Mouse (Mus musculus) lung, postnatal 25 days (tissue): Measurements from ENCODE around the gene Zbtb8a.
"Not testable (repeated sequence)": the region's sequence is repeated elsewhere in the genome, so short reads cannot be mapped to it uniquely, and the experiment has no call there.

Experiments
- DNase-seq: peaks from one replicate; pipeline ENCODE4 v3.0.0; 2022; ENCODE audit warnings: low spot score

Gene Zbtb8a

DNA sequence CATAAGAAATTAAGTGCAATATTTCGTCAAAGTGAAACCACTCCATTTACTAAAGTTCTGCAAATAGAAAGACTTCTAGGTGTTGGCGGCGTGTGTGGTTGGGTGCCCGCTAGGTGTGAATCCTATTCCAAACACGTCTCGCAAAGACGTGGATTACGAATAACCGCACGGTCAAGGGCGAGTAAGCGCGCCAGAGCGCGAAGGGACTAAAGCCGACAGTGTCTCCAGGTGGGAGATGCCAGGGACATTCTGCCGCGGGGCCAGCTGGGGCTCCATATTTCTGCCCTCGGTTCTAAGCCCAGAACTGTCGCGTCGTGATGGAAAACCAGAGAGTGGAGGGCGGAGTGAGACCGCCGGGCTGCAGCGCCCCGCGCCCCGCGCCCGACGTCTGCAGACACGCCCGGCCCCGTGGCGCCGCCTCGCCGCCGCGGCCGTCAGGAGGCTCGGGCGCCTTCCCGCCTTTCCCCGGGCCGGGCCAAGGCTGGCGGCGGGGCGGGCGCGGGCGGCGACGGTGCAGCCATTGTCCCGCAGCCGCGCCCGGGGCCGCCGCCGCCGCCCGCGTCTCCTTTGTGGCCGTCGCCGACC, 863 bp downstream of the Zbtb8a start:
- peak; percentile 38 for DNase-seq

DNA sequence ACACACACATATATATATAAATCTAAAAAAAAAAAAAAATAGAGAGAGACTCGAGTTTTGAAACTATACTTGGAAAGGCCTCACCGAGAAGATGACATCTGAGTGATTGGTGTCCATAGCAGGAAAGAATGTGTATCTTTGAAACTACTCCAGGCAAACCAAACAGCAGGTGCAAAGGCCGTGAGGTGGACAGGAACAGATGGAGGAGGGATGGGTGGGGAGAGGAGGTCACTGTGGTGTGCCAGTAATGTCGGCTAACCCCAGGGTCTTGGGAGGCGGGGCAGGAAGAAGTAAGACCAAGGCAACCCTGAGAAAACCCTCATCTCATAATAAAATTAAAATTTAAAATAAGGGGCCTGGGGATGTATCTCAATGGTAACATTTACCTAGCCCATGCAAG, 2.1 kb downstream of the Zbtb8a start:
- DNase-seq, result no peak

GRCm38 (mm10) chr4:129375000-129375399, 2.9 kb downstream of the Zbtb8a start:
- no peak for DNase-seq

DNA sequence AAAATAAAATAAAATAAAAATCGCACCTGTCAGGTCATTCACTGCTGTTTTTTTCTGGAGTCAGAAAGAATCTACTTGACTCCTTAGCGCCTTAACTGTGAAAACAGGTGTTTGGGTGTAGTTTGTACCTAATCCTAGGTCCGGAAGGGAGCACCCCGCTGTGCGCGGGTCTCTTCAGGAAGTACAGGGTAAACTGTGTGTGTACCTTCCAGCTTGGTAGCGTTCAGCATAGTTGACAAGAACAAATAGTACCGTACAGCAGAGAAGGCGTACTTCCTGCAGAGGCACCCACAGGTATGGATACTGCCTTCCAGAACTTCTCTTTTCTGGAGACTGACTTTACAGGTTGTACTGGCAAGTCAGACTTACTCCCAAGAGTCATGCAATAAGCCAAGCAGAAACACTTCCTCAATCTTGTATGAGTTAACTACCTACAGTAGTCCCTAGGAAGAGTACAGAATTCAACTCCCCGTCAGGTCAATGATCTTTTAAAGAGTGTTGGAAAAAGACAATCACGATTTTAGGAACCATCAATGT, 3.6 kb downstream of the Zbtb8a start:
- DNase-seq, result no peak

DNA sequence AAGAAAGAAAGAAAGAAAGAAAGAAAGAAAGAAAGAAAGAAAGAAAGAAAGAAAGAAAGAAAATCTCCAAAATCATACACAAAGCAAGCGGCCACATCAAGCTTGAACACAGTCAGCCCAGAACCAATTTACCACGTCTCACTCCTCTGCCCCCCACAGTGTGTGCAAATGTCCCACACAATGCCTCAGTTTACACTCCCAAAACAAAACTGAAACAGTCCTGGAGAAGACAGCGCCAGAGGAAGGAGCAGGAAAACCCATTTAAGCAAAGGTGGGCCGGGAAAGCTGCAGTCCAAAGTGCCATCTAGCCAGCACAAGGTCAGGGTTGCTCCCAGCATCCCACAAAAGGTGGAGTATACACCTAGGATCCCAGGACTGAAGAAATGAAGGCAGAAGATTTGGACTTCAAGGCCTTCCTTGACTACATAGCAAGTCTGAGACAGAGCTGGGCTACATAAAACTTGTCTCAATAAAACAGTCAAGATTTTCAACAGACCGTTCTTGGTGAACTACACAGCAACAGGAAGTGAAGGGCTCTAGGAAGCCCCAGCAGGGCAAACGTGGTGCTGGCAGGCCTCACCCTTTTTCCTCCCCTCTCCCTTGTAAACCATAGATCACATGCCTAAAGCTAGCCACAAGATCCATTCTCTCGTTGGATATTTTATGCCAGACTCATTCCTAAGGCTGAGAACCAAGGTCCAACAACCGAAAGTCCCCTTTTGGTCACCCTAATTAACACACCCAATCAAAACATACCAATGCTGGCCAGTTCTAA, 4.5 kb downstream of the Zbtb8a start:
- DNase-seq, result no peak

DNA sequence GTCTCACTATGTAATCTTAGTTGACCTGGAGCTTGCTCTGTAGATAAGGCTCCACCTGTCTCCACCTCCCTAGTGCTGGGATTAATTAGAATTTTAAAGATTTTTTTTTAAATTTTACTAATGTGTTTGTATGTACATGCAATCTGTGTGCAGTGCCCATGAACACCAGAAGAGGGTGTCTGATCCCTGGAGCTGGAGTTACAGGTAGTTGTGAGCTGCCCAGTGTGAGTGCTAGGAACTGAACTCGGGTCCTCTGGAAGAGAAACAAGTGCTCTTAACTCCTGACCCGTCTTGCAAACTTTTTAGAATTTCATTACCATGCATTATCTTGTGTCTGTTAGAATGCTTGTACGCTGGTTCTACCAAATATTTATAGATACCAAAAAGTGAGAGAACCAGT, 6.5 kb downstream of the Zbtb8a start:
- no peak for DNase-seq

DNA sequence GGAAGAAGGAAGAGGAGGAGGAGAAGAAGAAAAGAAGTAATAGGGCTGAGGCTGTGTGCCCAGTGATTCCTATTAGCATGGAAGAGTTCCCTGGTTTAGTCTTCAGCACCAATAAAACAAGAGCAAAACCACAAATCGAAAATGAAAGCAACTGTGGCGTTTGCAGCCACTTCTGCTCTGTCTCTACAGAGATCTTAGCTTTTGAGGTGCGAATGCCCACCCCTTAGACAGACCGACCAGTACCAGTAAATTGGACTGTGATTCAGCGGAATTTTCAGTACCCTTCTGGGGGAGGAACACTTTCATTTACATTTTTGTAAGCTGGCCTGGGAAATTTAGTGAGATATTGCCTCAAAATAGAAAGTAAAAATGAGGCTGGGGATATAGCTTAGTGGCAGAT, 12.7 kb downstream of the Zbtb8a start:
- DNase-seq, result no peak

- DNase-seq, result no peak
These were observed 13.5 kb downstream of the Zbtb8a start for GRCm38 (mm10) chr4:129364379-129364778.

DNA sequence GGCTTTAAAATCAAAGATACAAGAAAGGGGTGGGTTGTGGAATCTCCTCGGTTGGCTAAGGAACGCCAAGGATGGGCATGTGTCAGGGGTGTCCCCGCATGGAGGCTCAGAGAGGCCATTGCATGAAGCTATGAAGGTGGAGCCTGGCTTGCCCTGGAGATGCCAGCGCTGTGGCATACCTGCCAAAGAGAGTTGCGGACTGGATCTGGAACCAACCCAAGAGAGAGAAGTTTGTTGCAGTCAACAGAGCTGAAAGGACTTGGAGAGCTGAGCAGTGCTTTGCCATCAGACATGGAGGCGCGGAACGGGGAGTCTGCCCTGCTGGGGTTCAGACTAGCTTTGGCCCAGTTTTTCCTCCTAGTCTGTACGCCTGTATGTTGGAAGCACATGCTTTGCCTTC, 14.5 kb downstream of the Zbtb8a start:
- DNase-seq, result no peak

DNA sequence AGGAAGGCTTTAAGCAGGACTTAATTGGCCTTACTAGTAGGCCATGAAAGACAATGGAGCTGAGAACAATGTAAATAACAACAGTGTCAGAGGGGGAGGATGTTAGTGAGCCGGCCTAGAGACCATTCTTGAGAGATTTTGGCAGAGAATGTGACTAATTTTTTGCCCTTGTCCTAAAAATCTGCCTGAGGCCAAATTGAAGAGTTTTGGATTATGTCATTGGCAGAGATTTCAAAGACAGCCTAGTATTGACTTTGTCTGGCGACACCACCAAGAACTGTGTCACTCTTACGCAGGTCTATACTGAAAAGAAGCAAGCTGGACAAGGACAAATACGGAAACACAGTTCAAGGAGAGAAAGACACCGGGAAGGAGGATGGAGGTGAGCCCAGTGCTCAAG, 15.1 kb downstream of the Zbtb8a start:
- no peak for DNase-seq

GRCm38 (mm10) chr4:129362238-129362637, 15.7 kb downstream of the Zbtb8a start:
- not testable (repeated sequence) for DNase-seq

- no peak for DNase-seq
These were observed 20.2 kb downstream of the Zbtb8a start for GRCm38 (mm10) chr4:129357613-129358163.

GRCm38 (mm10) chr4:129354236-129354635, 23.7 kb downstream of the Zbtb8a start:
- no peak for DNase-seq

GRCm38 (mm10) chr4:129353176-129353575, 24.7 kb downstream of the Zbtb8a start:
- DNase-seq, result no peak

DNA sequence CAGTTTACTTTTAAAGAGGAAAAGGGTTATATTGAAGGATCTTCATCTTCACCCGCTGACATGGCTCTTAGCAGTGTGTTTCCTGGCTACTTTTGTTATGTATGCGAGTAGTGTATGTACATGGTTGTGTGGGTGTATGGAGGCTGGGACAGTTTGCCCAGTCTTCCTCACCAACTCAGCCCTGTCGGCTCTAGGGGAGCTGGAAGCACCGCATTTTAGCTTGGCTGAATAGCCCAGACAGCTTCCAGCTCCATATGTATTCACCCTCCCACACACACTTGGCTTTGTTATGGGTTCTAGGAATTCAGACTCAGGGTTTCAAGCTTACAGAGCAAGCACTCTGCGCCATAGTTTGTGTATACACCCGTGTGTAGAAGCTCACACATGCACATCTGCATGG, 26.8 kb downstream of the Zbtb8a start:
- no peak for DNase-seq

GRCm38 (mm10) chr4:129350644-129351043, 27.3 kb downstream of the Zbtb8a start:
- DNase-seq, result peak; percentile 74

DNA sequence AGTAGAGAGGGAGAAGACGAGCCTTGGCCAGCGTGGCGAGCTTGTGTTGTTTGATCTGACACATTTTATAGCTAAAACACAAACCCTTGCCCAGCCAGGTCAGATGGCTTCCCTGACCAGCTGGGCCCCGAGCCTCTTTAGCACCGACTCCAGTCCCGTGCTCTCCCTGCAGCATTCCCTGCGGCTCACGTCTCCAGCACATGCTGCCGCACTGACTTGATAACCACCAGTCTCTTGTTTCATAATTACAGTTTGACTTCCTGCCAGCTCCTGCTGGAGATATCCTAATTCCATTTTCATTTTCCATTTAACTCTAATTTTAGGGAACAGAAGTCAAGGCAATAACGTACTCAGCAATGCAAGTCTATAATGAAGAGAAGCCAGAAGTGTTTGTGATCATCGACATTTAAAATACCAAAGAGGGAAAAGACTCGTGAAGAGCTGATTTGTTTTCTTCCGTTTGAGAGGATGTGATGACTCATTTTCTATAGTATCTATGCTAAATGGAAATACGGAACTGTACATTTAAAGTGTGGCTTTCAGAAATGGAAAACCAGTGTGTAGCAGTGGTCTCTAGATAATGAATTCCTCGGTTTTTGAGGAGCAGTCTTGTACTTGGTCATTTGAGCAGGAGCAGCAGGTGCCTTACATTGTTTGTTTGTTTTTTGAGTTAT, 31.3 kb downstream of the Zbtb8a start:
- DNase-seq, result no peak

DNA sequence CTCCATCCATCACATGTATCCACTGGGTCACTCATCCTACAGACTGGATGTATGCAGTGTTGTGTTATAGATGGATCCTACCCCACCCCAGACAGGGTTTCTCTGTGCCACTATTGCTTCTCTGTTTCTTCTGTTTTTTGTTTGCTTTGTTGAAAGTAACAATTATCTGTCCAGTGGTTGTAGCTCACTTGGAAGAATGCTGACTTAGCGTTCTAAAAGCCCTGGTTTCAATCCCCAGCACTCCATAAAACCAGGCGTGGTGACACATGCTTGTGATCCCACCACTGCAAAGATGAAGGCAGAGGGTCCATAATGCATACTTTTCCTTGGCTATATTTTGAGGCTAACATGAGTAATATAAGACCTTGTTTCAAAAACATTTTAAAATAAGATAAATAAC, 35.2 kb downstream of the Zbtb8a start:
- DNase-seq, result no peak

GRCm38 (mm10) chr4:129341888-129342287, 36.0 kb downstream of the Zbtb8a start:
- no peak for DNase-seq

GRCm38 (mm10) chr4:129339743-129340142, 38.2 kb downstream of the Zbtb8a start:
- DNase-seq, result no peak

DNA sequence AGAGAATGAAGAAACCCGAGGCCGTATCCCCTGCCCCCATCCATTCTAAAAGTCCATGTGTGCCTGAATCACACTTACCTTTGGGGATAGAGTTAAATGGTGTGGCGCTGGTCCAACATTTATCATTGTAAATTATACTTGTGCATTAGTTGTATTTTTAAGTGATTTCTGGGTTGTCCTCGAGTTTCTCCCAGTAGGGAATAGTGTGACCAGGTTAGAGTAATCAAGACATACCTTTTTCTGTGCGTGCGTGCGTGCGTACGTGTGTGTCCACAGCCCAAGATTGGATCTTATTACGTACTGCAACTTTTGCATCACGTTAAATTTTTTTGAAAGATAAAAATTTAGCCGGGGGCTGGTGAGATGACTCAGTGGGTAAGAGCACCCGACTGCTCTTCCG, 41.6 kb downstream of the Zbtb8a start:
- DNase-seq, result no peak

DNA sequence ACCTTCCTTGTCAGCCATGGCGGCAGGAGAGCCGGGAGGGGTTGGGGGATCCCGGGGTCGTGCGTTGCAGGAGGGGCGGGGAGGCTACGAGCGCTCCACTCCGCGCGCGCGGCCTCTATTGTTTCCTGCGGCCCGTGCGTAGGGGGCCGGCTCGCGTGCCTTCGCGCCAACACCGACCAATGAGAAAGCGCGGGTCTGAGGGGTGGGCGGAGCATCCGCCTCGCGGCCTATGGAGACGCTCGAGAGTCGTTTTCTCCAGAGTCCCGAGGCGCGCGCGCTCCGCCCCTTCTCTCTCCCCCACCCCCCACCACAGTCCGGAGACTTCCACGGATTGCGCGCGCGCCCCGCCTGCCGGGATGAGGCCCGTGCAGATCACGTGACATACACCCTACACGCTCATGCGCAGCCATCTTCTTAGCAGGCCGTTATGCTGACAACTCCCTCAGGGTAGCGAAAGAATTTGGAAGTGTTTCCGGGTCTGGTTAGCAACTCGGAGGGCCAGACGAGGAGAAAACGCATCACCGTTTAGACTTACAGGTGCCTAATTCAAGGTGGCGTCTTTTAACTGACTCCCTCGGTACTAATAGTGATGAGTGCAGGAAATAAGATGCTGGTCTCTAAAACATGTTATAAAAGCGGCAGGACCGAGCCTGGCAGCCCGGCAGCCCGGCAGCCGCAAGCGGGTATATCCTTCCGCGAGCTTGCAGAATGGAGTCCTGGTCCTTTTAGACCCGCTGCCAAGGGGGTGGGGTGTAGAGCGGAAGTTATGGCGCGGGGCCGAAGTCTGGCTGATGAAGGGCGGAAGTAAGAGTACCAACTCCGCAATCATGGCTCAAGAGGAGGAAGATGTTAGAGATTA, 42.5 kb downstream of the Zbtb8a start, which contains the start of the genes Rbbp4 and Zbtb8os:
Rbbp4 (minus strand) TSS at position 155 of the 859 bp plus-strand sequence.
Zbtb8os (plus strand) TSS at position 480 of the 859 bp plus-strand sequence.
- DNase-seq, result peak; percentile 98
